Mouse (Mus musculus) B cell, adult 62 days (primary cell): Measurements from ENCODE around the gene 4922502D21Rik. TPM values are rescaled to one million over a fixed set of nuclear protein-coding genes. Genes with fewer than 3 reads are reported as not detected.

Source experiments
- total RNA-seq: library from RNA; stranded (reverse); gene quantifications from 4 replicates; pipeline ENCODE4 v1.2.4, GENCODE M21; 2023

4922502D21Rik gene
- not detected in 4 replicates for total RNA-seq

DNA sequence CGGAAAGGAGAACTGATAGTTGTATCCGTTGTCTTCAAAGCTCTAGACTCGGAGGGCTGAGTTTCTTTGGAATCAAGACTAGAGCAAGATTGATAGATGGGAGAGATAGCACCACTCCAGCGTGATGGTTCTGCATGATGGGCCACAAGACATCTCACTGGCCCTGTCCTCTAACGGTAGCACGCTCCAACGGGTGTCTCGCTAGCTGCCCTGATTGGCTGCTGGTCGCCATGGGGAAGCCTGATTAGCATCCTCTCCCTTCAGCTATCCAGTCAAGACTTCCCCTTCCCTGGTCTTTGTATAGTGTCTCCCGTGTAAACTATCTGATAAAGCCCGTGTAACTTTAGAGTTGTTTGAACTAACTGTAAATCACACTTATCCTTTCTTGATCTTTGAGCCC is at the start of gene 4922502D21Rik:
TSS of gene 4922502D21Rik (minus strand) at position 187 of the 400 bp plus-strand sequence.

GRCm38 (mm10) chr6:129342391-129342790 is 10.8 kb upstream of the 4922502D21Rik start, which contains the start of gene Clec12a:
Clec12a (plus strand) TSS chr6:129342691.

GRCm38 (mm10) chr6:129275220-129275619 is 56.4 kb downstream of the 4922502D21Rik start, which contains the start of gene Cd69:
Cd69 (minus strand) TSS chr6:129275436.

Other genes starting within 250 kb of the 4922502D21Rik start
- gene Clec2e, start 230.9 kb downstream of the 4922502D21Rik start, total RNA-seq: not detected in 4 replicates
- 96.0 to 109 TPM (median 100 TPM) in 4 replicates for gene Clec2d, start 151.2 kb downstream of the 4922502D21Rik start, total RNA-seq
- 626 to 798 TPM (median 731 TPM) in 4 replicates for gene Cd69, start 56.4 kb downstream of the 4922502D21Rik start, total RNA-seq
- 5.8 to 8.3 TPM (median 6.3 TPM) in 4 replicates for gene Clec12a, start 10.9 kb upstream of the 4922502D21Rik start, total RNA-seq
- gene Clec12b, start 54.1 kb upstream of the 4922502D21Rik start, total RNA-seq: not detected in 4 replicates
- 0.55 to 2.1 TPM (median 0.75 TPM) in 3 of 4 replicates, not detected in the other for gene Clec1b, start 65.5 kb upstream of the 4922502D21Rik start, total RNA-seq
- gene Clec9a, start 77.1 kb upstream of the 4922502D21Rik start, total RNA-seq: 0.27 to 2.0 TPM (median 0.31 TPM) in 3 of 4 replicates, not detected in the other
- gene Clec1a, start 120.2 kb upstream of the 4922502D21Rik start, total RNA-seq: not detected in 4 replicates
- gene Olr1, start 175.4 kb upstream of the 4922502D21Rik start, total RNA-seq: not detected in 4 replicates
- gene Tmem52b, start 180.8 kb upstream of the 4922502D21Rik start, total RNA-seq: not detected in 4 replicates
- gene Gabarapl1, start 201.4 kb upstream of the 4922502D21Rik start, total RNA-seq: 12.0 to 14.6 TPM (median 13.2 TPM) in 4 replicates
- gene Klre1, start 246.1 kb upstream of the 4922502D21Rik start, total RNA-seq: 0.86 to 2.4 TPM (median 1.0 TPM) in 4 replicates